Mouse (Mus musculus): ENCODE measurements at regions not wholly inside any gene's neighbourhood (a gene's known extent, or its start where the extent isn't known, plus 50 kb on each side); places are given as distances from the start of the nearest gene placed in this dataset.

DNA sequence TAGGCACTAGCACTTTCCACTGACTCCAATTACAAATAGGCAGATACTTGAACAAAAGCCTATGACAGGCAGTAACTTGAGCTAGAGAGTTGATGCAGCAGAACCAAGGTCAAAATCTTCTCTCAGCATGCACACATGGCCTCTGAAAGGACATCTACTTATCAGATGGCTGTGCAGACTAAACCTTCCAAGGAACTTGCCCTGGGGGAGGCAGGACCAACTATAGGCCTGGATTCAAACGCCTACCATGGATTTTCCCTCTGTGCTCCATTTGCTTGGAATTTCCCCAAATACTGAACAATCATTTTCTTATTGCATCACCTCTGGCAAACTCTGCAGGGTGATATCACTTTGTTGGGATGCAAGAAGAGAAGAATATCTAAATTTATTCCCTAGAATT, 337.8 kb upstream of the Cited2 start:
- no peaks in the 10 kb centered on the region for H3K36me3 ChIP-seq (ENCODE audit: control insufficient read depth, insufficient read depth, low read length)
- WGBS: 62% methylated on average over 1 of the region's 1 CpGs
- H3K9ac ChIP-seq (ENCODE audit: low read length): no peak overlapping the region
- H3K9me3 ChIP-seq (ENCODE audit: control insufficient read depth, low read length): no peaks in the 10 kb centered on the region
- DNase-seq (ENCODE audit: low spot score) (no peak), ATAC-seq (ENCODE audit: insufficient number of reproducible peaks, low FRiP score, low TSS enrichment, low read depth) (no peak)
- H3K27ac ChIP-seq (replicated peaks; ENCODE audit: low read depth, low read length): no peak overlapping the region
- H3K27me3 ChIP-seq (ENCODE audit: control insufficient read depth, insufficient read depth, low read length): no peaks in the 10 kb centered on the region
- no peak overlapping the region for H3K4me3 ChIP-seq (ENCODE audit: low read depth, low read length)
- no peak overlapping the region for H3K4me2 ChIP-seq (ENCODE audit: low read depth, severe bottlenecking)
- H3K4me1 ChIP-seq (ENCODE audit: control insufficient read depth, insufficient read depth, low read length): no peaks in the 10 kb centered on the region

DNA sequence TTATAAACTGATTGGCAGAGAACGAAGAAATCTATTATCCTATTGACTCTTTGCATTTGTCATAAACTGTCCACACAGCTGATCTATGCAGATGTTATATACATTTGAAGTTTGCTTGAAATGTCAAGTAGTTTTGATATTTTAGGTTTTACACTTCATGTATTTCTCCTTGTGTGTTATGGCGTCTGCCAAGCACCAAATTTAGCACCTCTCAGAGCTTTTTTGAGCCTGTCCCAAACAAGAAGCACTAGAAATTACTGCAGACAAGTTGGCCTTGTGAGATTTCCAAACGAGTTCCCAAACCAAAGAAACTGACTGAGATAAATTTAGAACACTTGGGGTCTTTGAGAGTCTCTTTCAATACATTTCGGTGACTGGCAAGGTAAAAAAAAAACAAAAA, 335.7 kb upstream of the Cited2 start:
- ATAC-seq (ENCODE audit: insufficient number of reproducible peaks, low FRiP score, low TSS enrichment, low read depth): no peak
- Histone ChIP-seq H3K4me2 (ENCODE audit: low read depth, severe bottlenecking) (no peak overlapping the region), H3K4me1 (ENCODE audit: control insufficient read depth, insufficient read depth, low read length) (no peaks in the 10 kb centered on the region), H3K9me3 (ENCODE audit: control insufficient read depth, low read length) (no peaks in the 10 kb centered on the region; the same call in 1 of the 2 replicates), H3K27ac (replicated peaks; ENCODE audit: low read depth, low read length) (no peak overlapping the region), H3K9ac (ENCODE audit: low read length) (no peak overlapping the region), H3K27me3 (ENCODE audit: control insufficient read depth, insufficient read depth, low read length) (no peaks in the 10 kb centered on the region), H3K36me3 (ENCODE audit: control insufficient read depth, insufficient read depth, low read length) (no peaks in the 10 kb centered on the region), H3K4me3 (ENCODE audit: low read depth, low read length) (no peak overlapping the region)
- WGBS: 77% methylated on average over 4 of the region's 4 CpGs
- DNase-seq (ENCODE audit: low spot score): no peak

DNA sequence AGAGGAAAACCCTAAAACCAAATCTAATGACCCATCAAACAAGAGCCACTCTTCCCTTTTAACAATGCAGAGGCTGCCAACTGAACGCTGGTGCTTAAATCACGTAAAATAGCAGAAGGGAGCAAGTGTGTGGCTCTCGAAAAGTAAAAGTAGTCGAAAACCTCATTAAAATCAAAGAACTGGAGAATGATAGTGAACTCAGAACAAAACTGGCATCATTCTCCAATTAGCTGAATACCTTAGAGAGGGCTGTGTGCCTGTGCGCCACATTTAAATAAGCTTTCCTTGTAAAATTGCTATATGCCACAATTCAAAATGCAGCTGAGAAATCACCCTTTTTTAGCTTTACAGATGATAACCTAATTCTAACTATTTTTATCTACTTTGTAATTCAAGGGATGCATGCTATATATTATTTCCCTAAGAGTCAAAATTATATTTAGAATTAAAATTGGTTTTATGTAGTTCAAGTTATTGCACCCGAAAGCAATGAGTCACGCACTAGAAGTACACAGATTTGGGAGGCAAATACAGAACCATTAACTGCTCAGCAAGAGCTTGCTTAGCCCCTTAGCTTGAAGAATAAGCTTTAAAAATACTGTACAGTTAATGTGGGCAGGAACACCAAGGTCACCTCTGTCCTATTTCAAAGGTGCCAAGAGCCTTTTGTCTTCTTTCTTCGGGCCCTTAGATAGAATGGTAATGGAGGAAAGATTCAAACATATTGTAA, 327.4 kb upstream of the Cited2 start:
- DNase-seq (ENCODE audit: low spot score): no peak
- ATAC-seq (ENCODE audit: insufficient number of reproducible peaks, low FRiP score, low TSS enrichment, low read depth): no peak
- Histone ChIP-seq H3K4me1 (ENCODE audit: control insufficient read depth, insufficient read depth, low read length) (no peaks in the 10 kb centered on the region), H3K4me2 (ENCODE audit: low read depth, severe bottlenecking) (no peak overlapping the region), H3K9ac (ENCODE audit: low read length) (no peak overlapping the region), H3K27ac (replicated peaks; ENCODE audit: low read depth, low read length) (no peak overlapping the region), H3K9me3 (ENCODE audit: control insufficient read depth, low read length) (no peaks in the 10 kb centered on the region; the same call in 1 of the 2 replicates), H3K27me3 (ENCODE audit: control insufficient read depth, insufficient read depth, low read length) (no peaks in the 10 kb centered on the region), H3K4me3 (ENCODE audit: low read depth, low read length) (no peak overlapping the region), H3K36me3 (ENCODE audit: control insufficient read depth, insufficient read depth, low read length) (no peaks in the 10 kb centered on the region)
- WGBS: 54% methylated on average over 8 of the region's 8 CpGs

DNA sequence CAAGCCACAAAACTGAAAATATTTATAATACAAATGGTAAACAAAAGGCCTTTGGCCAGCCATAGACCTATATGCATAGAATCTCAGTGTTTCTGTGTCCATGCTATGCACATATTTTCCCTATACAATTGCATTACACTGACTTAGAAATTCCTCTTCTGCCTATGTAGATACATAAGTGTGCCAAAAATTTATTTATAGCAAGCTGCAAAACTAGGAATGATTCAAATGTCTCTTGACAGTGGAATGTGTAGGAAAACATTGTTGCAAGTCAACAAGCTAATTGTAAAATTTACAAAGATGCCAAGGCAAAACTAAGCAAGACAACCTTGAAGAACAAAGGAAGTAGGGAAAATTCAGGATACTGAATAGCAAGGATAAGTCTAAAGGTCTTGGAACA, 319.1 kb upstream of the Cited2 start:
- H3K4me3 ChIP-seq (ENCODE audit: low read depth, low read length): no peak overlapping the region
- DNase-seq (ENCODE audit: low spot score) (no peak), ATAC-seq (ENCODE audit: insufficient number of reproducible peaks, low FRiP score, low TSS enrichment, low read depth) (no peak)
- no peaks in the 10 kb centered on the region for H3K36me3 ChIP-seq (ENCODE audit: control insufficient read depth, insufficient read depth, low read length)
- H3K4me2 ChIP-seq (ENCODE audit: low read depth, severe bottlenecking): no peak overlapping the region
- no peaks in the 10 kb centered on the region for H3K9me3 ChIP-seq (ENCODE audit: control insufficient read depth, low read length)
- no peak overlapping the region for H3K9ac ChIP-seq (ENCODE audit: low read length)
- no peaks in the 10 kb centered on the region for H3K27me3 ChIP-seq (ENCODE audit: control insufficient read depth, insufficient read depth, low read length)
- H3K27ac ChIP-seq (replicated peaks; ENCODE audit: low read depth, low read length): no peak overlapping the region
- no peaks in the 10 kb centered on the region for H3K4me1 ChIP-seq (ENCODE audit: control insufficient read depth, insufficient read depth, low read length)

DNA sequence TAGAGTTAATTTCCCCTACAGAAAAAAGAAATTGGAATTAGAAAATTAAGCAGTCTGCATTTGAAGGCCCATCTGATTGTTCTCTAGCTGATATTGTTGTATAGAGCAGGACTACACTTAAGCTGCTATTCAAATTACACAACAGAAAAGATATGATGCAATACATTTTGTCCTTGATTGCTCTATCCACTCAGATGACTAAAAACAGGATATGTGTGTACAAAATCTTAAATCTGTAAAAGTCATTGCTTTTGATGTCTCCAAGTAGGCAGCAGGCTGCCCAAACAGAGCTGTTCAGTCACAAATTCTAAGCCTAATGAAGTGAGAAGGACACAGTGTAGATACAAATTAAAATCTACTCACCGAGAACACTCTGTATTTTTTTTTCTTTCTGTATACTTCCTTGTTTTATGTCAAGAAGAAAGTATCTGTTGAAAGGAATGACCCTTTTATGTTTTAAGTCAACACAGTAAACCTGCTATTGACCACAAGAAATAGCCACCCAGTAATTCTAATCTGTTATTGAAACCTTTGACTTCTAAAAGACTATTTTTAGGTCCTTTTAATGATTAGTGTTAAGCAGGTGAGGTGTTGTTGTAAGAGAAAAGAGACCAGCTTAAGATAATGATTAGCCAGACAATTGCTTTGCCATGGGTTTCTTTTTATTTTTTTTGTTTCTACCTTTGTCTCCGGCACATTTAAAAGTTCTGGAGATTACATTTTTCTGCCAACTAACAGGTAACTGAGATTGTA, 315.0 kb upstream of the Cited2 start:
- ATAC-seq (ENCODE audit: insufficient number of reproducible peaks, low FRiP score, low TSS enrichment, low read depth) (no peak), DNase-seq (ENCODE audit: low spot score) (no peak)
- Histone ChIP-seq H3K4me2 (ENCODE audit: low read depth, severe bottlenecking) (no peak overlapping the region), H3K4me3 (ENCODE audit: low read depth, low read length) (no peak overlapping the region), H3K36me3 (ENCODE audit: control insufficient read depth, insufficient read depth, low read length) (no peaks in the 10 kb centered on the region), H3K27me3 (ENCODE audit: control insufficient read depth, insufficient read depth, low read length) (no peaks in the 10 kb centered on the region), H3K27ac (replicated peaks; ENCODE audit: low read depth, low read length) (no peak overlapping the region), H3K9me3 (ENCODE audit: control insufficient read depth, low read length) (no peaks in the 10 kb centered on the region), H3K4me1 (ENCODE audit: control insufficient read depth, insufficient read depth, low read length) (no peaks in the 10 kb centered on the region), H3K9ac (ENCODE audit: low read length) (no peak overlapping the region)
- WGBS: 36% methylated on average over 2 of the region's 2 CpGs

DNA sequence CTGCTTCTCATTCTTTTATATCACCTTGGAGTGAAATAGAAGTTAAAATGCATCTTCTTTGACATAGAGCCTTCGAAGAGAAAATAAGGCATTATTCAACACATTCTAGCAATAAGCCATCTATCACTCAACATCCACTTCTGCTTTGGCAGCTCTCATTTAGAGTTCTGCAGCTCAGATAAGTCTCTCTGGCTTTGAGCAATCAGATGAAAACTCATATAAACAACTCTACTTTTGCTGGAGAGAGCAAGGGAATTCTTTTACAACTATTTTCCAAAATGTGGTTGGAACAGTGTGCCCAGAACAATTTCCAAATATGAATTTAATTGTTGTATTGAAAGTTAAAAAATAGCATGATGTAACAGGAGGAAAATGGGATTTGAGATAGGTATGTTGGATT, 314.2 kb upstream of the Cited2 start:
- Histone ChIP-seq H3K36me3 (ENCODE audit: control insufficient read depth, insufficient read depth, low read length) (no peaks in the 10 kb centered on the region), H3K4me2 (ENCODE audit: low read depth, severe bottlenecking) (no peak overlapping the region), H3K27ac (replicated peaks; ENCODE audit: low read depth, low read length) (no peak overlapping the region), H3K4me1 (ENCODE audit: control insufficient read depth, insufficient read depth, low read length) (no peaks in the 10 kb centered on the region), H3K27me3 (ENCODE audit: control insufficient read depth, insufficient read depth, low read length) (no peaks in the 10 kb centered on the region), H3K9me3 (ENCODE audit: control insufficient read depth, low read length) (no peaks in the 10 kb centered on the region), H3K4me3 (ENCODE audit: low read depth, low read length) (no peak overlapping the region), H3K9ac (ENCODE audit: low read length) (no peak overlapping the region)
- DNase-seq (ENCODE audit: low spot score) (no peak), ATAC-seq (ENCODE audit: insufficient number of reproducible peaks, low FRiP score, low TSS enrichment, low read depth) (no peak)
- 84% methylated on average over 1 of the region's 1 CpGs for WGBS

DNA sequence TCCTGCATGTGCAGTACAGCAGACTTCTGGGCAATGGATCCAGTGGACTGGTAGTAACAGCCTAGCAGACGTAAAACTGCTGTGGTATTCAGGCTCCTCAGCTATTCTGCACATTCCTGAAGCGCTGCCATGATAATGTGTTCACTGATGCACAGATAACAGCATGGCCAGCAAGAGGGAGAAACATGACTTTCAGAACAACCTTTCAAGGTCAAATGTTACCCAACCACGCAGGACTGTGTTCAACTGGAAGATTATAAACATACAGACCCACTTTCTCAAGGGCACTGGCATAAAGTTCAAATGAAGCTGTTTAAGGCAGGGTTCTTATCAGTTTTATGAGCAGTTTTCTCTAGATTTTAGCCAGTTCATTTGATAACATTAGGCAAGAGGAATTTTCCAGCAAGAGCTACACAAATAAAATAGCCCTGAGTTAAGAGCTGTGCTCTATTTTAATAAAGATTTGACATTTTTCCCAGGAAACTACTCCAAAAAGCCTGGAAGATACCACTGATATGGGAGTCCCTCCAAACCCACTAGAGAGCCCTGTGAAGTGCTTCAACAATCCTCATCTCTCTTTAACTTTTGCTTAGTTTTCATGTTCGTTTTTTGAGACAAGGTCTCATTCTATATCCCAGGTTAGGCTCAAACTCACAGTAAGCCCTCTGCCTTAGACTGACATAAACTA, 311.6 kb upstream of the Cited2 start:
- Histone ChIP-seq H3K9me3 (ENCODE audit: control insufficient read depth, low read length) (no peaks in the 10 kb centered on the region), H3K4me1 (ENCODE audit: control insufficient read depth, insufficient read depth, low read length) (no peaks in the 10 kb centered on the region), H3K27ac (replicated peaks; ENCODE audit: low read depth, low read length) (no peak overlapping the region), H3K27me3 (ENCODE audit: control insufficient read depth, insufficient read depth, low read length) (no peaks in the 10 kb centered on the region), H3K9ac (ENCODE audit: low read length) (no peak overlapping the region), H3K4me2 (ENCODE audit: low read depth, severe bottlenecking) (no peak overlapping the region), H3K4me3 (ENCODE audit: low read depth, low read length) (no peak overlapping the region), H3K36me3 (ENCODE audit: control insufficient read depth, insufficient read depth, low read length) (no peaks in the 10 kb centered on the region)
- ATAC-seq (ENCODE audit: insufficient number of reproducible peaks, low FRiP score, low TSS enrichment, low read depth) (no peak), DNase-seq (ENCODE audit: low spot score) (no peak)
- WGBS: 72% methylated on average over 4 of the region's 4 CpGs

DNA sequence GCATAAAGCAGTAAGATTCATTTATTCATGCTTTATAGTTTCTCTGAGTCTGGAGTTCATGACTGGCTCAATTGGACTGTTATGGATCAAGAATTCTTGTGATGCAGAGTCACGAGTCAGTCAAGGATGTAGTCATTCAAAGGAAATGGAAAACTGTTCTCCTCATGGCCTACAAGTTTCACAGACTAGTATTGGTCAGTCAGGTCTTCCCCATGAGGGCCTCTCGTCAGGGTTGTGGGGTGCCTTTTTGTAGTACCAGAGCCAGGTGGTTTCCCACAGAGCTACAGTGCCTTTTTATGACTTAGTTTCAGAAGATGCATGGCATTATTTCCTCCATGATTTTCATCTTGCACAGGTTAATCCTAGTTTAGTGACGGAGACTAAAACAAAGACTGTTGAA, 307.9 kb upstream of the Cited2 start:
- Histone ChIP-seq H3K36me3 (ENCODE audit: control insufficient read depth, insufficient read depth, low read length) (no peaks in the 10 kb centered on the region), H3K4me3 (ENCODE audit: low read depth, low read length) (no peak overlapping the region), H3K4me2 (ENCODE audit: low read depth, severe bottlenecking) (no peak overlapping the region), H3K9me3 (ENCODE audit: control insufficient read depth, low read length) (no peaks in the 10 kb centered on the region), H3K27ac (replicated peaks; ENCODE audit: low read depth, low read length) (no peak overlapping the region), H3K4me1 (ENCODE audit: control insufficient read depth, insufficient read depth, low read length) (no peaks in the 10 kb centered on the region), H3K9ac (ENCODE audit: low read length) (no peak overlapping the region), H3K27me3 (ENCODE audit: control insufficient read depth, insufficient read depth, low read length) (no peaks in the 10 kb centered on the region)
- WGBS: 82% methylated on average over 3 of the region's 3 CpGs
- DNase-seq (ENCODE audit: low spot score): no peak
- no peak for ATAC-seq (ENCODE audit: insufficient number of reproducible peaks, low FRiP score, low TSS enrichment, low read depth)
